Mouse (Mus musculus) midbrain, embryonic 10.5 days (tissue): Measurements from ENCODE around the gene Cd93. TPM values are rescaled to one million over a fixed set of nuclear protein-coding genes. Genes with fewer than 3 reads are reported as not detected.

Source experiments
- DNase-seq: peaks from one replicate; pipeline ENCODE4 v3.0.0-alpha.2; 2017; ENCODE audit warnings: low spot score
- H3K27ac ChIP-seq: fragments of 300-500 bp; sonication (generic); replicated peaks from 2 replicates; pipeline ENCODE4 v1.5.1; 2016; ENCODE audit warnings: mild to moderate bottlenecking
- H3K27me3 ChIP-seq: fragments of 300-500 bp; sonication (generic); 2 replicates; pipeline ENCODE4 v1.6.1; 2016; ENCODE audit warnings: low read depth, mild to moderate bottlenecking; ENCODE audit not compliant: poor library complexity, severe bottlenecking
- H3K36me3 ChIP-seq: fragments of 300-500 bp; sonication (generic); 2 replicates; pipeline ENCODE4 v1.6.1; 2016; ENCODE audit warnings: mild to moderate bottlenecking, moderate library complexity
- H3K4me1 ChIP-seq: fragments of 300-500 bp; sonication (generic); 2 replicates; pipeline ENCODE4 v1.6.1; 2016
- H3K4me3 ChIP-seq: fragments of 300-500 bp; sonication (generic); 2 replicates; pipeline ENCODE4 v1.5.1; 2016; ENCODE audit warnings: mild to moderate bottlenecking, moderate library complexity
- H3K9me3 ChIP-seq: fragments of 300-500 bp; sonication (generic); replicated peaks from 2 replicates; pipeline ENCODE4 v1.6.1; 2016; ENCODE audit warnings: mild to moderate bottlenecking
- WGBS: fragments of 180-500 bp; shearing (Covaris S2); methylation state at CpG from one replicate; pipeline ENCODE4 v1.1.7; 2016; 5-methylcytosine and 5-hydroxymethylcytosine counted together
- polyA plus RNA-seq: library from polyadenylated mRNA; unstranded; fragments of >200 nt; fragmentation: Nextera tagmentation; extraction: Ambion mirVana; gene quantifications from 2 replicates; pipeline ENCODE4 v1.2.1, GENCODE M21; 2016

Cd93 gene
- polyA plus RNA-seq, 1 experiment from 2014 or later = 4.7 TPM

GRCm38 (mm10) chr2:148407870-148408760, 35.2 kb downstream of the Cd93 start, which contains the start of gene Thbd:
Gene Thbd (minus strand): TSS chr2:148408188.
- 2% methylated on average over 35 of the region's 35 CpGs for WGBS
- Histone ChIP-seq H3K4me1 (peaks cover 33% of the 10 kb centered on the region), H3K4me3 (peak within 1 kb of the TSS; percentile 51), H3K36me3 (no peaks in the 10 kb centered on the region), H3K9me3 (no peaks in the 10 kb centered on the region), H3K27ac (peak within 1 kb of the TSS; percentile 61; the same call in 1 of the 2 replicates), H3K27me3 (peaks cover 59% of the 10 kb centered on the region)
- DNase-seq = no peak

GRCm38 (mm10) chr2:148406971-148407869, 36.1 kb downstream of the Cd93 start:
- no peaks in the 10 kb centered on the region for H3K9me3 ChIP-seq
- H3K4me1 ChIP-seq = peaks cover 33% of the 10 kb centered on the region
- peak overlapping the region; percentile 51 for H3K4me3 ChIP-seq
- DNase-seq = peak; percentile 63
- peaks cover 59% of the 10 kb centered on the region for H3K27me3 ChIP-seq
- peak overlapping the region; percentile 61; the same call in 1 of the 2 replicates for H3K27ac ChIP-seq
- WGBS = 5% methylated on average over 55 of the region's 55 CpGs
- H3K36me3 ChIP-seq = no peaks in the 10 kb centered on the region

DNA sequence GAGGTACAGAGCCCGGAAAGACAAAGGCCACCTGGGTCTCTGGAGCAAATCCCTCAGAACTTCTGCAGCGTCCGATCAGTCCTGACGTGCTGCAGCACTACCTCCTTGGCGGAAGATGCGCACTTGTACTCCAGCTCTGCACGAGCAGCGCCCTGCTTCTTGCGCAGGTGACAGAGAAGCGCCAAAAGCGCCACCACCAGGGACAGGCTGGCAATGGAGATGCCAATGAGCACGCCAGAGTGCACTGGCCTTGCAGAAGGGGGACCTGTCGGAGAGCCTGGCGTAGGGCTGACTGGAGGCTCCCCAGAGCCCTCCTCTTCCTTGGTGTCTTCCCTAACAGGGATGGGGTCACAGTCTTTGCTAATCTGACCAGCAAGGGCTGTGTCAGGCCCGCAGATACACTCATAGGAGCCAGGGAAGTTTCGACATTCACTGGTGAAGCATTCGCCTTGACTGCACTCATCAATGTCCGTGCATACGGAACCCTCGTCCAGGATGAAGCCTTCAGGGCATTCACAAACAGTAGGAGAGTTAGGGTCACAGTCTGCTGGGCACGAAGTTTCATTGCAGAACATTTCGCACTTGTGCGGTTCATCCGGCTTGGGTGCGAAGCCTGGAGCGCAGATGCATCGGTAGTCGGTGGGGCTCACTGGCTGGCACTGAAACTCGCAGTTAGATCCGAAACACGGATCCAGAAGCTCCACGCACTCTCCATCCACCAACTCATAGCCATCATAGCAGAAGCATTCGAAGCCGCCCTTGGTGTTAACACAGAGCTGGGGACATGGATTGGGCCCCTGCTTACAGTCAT, 37.0 kb downstream of the Cd93 start:
- no peaks in the 10 kb centered on the region for H3K36me3 ChIP-seq
- peaks cover 59% of the 10 kb centered on the region for H3K27me3 ChIP-seq
- H3K27ac ChIP-seq = no peak overlapping the region
- peak overlapping the region; percentile 51 for H3K4me3 ChIP-seq
- no peaks in the 10 kb centered on the region for H3K9me3 ChIP-seq
- peak; percentile 48 for DNase-seq
- 11% methylated on average over 34 of the region's 34 CpGs for WGBS
- peaks cover 33% of the 10 kb centered on the region for H3K4me1 ChIP-seq

DNA sequence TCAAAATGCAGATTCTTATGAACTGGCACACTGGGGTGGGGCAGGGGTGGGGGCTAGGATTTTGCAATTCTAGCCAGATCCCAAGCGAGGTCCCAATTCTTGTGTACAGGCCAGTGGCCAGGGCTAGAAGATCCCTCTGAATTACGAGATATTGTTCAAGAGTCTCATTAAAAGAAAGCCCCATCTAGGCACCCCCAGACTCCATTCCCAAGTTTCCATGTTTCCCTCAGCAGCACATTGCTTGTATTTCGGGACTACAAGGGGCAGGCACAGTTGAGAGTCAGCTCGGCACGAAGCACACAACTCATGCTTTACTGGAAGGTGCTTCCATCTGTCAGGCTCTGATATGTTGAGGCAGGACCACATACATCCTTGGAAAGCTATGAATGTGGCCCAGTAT, 38.5 kb downstream of the Cd93 start:
- DNase-seq = no peak
- Histone ChIP-seq H3K27me3 (peaks cover 59% of the 10 kb centered on the region), H3K4me1 (peaks cover 33% of the 10 kb centered on the region), H3K36me3 (no peaks in the 10 kb centered on the region), H3K27ac (no peak overlapping the region), H3K4me3 (no peak overlapping the region), H3K9me3 (no peaks in the 10 kb centered on the region)
- 76% methylated on average over 5 of the region's 5 CpGs for WGBS

- no peak overlapping the region for H3K27ac ChIP-seq
- 81% methylated on average over 1 of the region's 1 CpGs for WGBS
- H3K36me3 ChIP-seq = no peaks in the 10 kb centered on the region
- peaks cover 44% of the 10 kb centered on the region for H3K27me3 ChIP-seq
- H3K4me3 ChIP-seq = no peak overlapping the region
- DNase-seq = no peak
- no peaks in the 10 kb centered on the region for H3K9me3 ChIP-seq
- H3K4me1 ChIP-seq = peaks cover 15% of the 10 kb centered on the region
These were observed 41.1 kb downstream of the Cd93 start for GRCm38 (mm10) chr2:148402227-148402626.

DNA sequence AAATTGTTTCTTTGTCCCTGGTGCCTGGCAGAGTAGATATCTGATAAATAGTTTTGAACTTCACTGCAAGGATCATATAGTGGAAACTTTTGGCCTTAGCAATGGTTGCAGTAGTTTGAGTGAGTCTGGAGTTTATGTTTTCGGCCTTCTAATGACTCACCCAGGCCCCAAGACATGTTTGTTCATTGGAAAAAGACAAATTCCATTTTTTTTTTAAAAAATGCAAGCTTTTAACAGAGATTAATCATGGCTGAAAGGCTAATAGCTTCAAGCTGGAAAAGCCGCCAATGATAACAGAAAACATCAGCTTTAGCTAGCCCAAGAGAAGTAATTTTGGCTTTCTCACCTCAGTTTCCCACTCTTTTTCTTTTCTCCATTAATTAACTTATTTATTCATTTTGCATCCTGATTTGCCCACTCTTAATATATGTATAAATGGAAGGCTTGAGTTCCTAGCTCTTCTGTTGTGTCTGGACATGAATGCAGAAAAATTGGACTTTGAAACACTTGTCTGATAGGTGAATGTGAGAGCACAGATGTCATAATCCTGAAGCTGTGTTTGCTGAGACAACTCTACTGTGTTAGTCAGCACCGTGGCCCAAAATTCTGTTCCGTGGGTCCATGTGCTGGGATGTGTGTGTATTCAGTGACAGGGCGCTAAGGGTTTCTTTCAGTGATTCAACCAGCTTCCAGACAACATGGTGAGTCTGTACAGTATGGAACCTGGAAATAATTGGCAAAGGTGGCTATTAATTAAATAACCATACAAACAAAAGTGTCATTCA, 44.3 kb downstream of the Cd93 start:
- peaks cover 15% of the 10 kb centered on the region for H3K4me1 ChIP-seq
- no peaks in the 10 kb centered on the region for H3K36me3 ChIP-seq
- no peak overlapping the region for H3K4me3 ChIP-seq
- H3K27me3 ChIP-seq = peaks cover 43% of the 10 kb centered on the region
- H3K27ac ChIP-seq = no peak overlapping the region
- 91% methylated on average over 5 of the region's 5 CpGs for WGBS
- DNase-seq = no peak
- H3K9me3 ChIP-seq = no peaks in the 10 kb centered on the region

- no peaks in the 10 kb centered on the region for H3K36me3 ChIP-seq
- DNase-seq = no peak
- peaks cover 15% of the 10 kb centered on the region for H3K4me1 ChIP-seq
- no peaks in the 10 kb centered on the region for H3K9me3 ChIP-seq
- H3K27me3 ChIP-seq = peaks cover 50% of the 10 kb centered on the region
- WGBS = 83% methylated on average over 1 of the region's 1 CpGs
- H3K27ac ChIP-seq = no peak overlapping the region
- H3K4me3 ChIP-seq = no peak overlapping the region
These were observed 45.6 kb downstream of the Cd93 start for GRCm38 (mm10) chr2:148397784-148398100.

- Histone ChIP-seq H3K27me3 (peaks cover 50% of the 10 kb centered on the region), H3K36me3 (no peaks in the 10 kb centered on the region), H3K27ac (no peak overlapping the region), H3K4me1 (peaks cover 15% of the 10 kb centered on the region), H3K9me3 (no peaks in the 10 kb centered on the region), H3K4me3 (no peak overlapping the region)
- DNase-seq = no peak
- WGBS = 76% methylated on average over 11 of the region's 11 CpGs
These were observed 46.2 kb downstream of the Cd93 start for GRCm38 (mm10) chr2:148397015-148397783.

DNA sequence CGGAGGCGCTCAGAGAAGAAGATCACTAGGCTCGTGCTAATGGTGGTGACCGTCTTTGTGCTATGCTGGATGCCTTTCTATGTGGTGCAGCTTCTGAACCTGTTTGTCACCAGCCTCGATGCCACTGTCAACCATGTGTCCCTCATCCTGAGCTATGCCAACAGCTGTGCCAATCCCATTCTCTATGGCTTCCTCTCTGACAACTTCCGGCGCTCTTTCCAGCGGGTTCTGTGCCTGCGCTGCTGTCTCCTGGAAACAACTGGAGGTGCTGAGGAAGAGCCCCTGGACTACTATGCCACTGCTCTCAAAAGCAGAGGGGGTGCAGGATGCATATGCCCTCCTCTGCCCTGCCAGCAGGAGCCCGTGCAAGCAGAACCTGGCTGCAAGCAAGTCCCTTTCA, 47.2 kb downstream of the Cd93 start:
- H3K4me3 ChIP-seq = peak overlapping the region; percentile 62; the same call in 1 of the 2 replicates
- 70% methylated on average over 10 of the region's 10 CpGs for WGBS
- peaks cover 50% of the 10 kb centered on the region for H3K27me3 ChIP-seq
- H3K27ac ChIP-seq = no peak overlapping the region
- peaks cover 15% of the 10 kb centered on the region for H3K4me1 ChIP-seq
- DNase-seq = no peak
- no peaks in the 10 kb centered on the region for H3K9me3 ChIP-seq
- no peaks in the 10 kb centered on the region for H3K36me3 ChIP-seq

GRCm38 (mm10) chr2:148395131-148396051, 48.0 kb downstream of the Cd93 start, which contains the start of gene Sstr4:
Gene Sstr4 (plus strand): TSS chr2:148395344.
- no peaks in the 10 kb centered on the region for H3K36me3 ChIP-seq
- WGBS = 5% methylated on average over 83 of the region's 83 CpGs
- H3K27me3 ChIP-seq = peaks cover 50% of the 10 kb centered on the region
- no peaks in the 10 kb centered on the region for H3K9me3 ChIP-seq
- H3K4me3 ChIP-seq = peak within 1 kb of the TSS; percentile 62
- peak; percentile 56 for DNase-seq
- H3K27ac ChIP-seq = no peak within 1 kb of the TSS; the same call in 1 of the 2 replicates
- peaks cover 15% of the 10 kb centered on the region for H3K4me1 ChIP-seq
